Mouse (Mus musculus) MEL (cell line): Measurements from ENCODE around the gene Kcnmb1. TPM values are rescaled to one million over a fixed set of nuclear protein-coding genes. Genes with fewer than 3 reads are reported as not detected.

ENCODE experiments used
- DNase-seq: peaks from one replicate; pipeline ENCODE4 v3.0.0; 2011; ENCODE audit warnings: low read depth, low spot score
- H3K27ac ChIP-seq: 2 replicates; pipeline ENCODE4 v1.5.1; 2012; ENCODE audit warnings: low read depth, mild to moderate bottlenecking, control low read depth, low read length, moderate library complexity; ENCODE audit not compliant: control insufficient read depth
- H3K27me3 ChIP-seq, 2 experiments: fragments of 150-350 bp in 1 of 2; sonication (generic) in 1 of 2; 2 replicates each; pipeline ENCODE4 v1.6.1; 2012; ENCODE audit warnings: low read length in 2 of 2, mild to moderate bottlenecking in 2 of 2, improper control_type of control experiment in 1 of 2, moderate library complexity in 1 of 2; ENCODE audit not compliant: insufficient read depth in 2 of 2, control insufficient read depth in 1 of 2
- H3K36me3 ChIP-seq, 2 experiments: 2 replicates each; pipeline ENCODE4 v1.6.1; 2012 to 2014; ENCODE audit warnings: low read length in 2 of 2, improper control_type of control experiment in 1 of 2, inconsistent platforms in 1 of 2, mild to moderate bottlenecking in 1 of 2; ENCODE audit not compliant: insufficient read depth in 2 of 2, control insufficient read depth in 1 of 2
- H3K4me1 ChIP-seq, 2 experiments: fragments of 150-350 bp in 1 of 2; sonication (generic) in 1 of 2; 2 replicates each; pipeline ENCODE4 v1.6.1; 2012; ENCODE audit warnings: low read length in 2 of 2, improper control_type of control experiment in 1 of 2, mild to moderate bottlenecking in 1 of 2; ENCODE audit not compliant: insufficient read depth in 2 of 2, control insufficient read depth in 1 of 2
- H3K4me3 ChIP-seq, 2 experiments: fragments of 150-350 bp in 1 of 2; sonication (generic) in 1 of 2; 2 replicates each; pipeline ENCODE4 v1.5.1; 2012; ENCODE audit warnings: low read depth in 2 of 2, low read length in 2 of 2, mild to moderate bottlenecking in 2 of 2, moderate library complexity in 2 of 2, control low read depth in 1 of 2, improper control_type of control experiment in 1 of 2; ENCODE audit not compliant: control insufficient read depth in 1 of 2, insufficient read depth in 1 of 2
- H3K79me2 ChIP-seq: 2 replicates; pipeline ENCODE4 v1.6.1; 2012; ENCODE audit warnings: mild to moderate bottlenecking, low read length, moderate library complexity; ENCODE audit not compliant: control insufficient read depth, poor library complexity, insufficient read depth
- H3K9ac ChIP-seq: 2 replicates; pipeline ENCODE4 v1.6.1; 2012; ENCODE audit warnings: low read depth, mild to moderate bottlenecking, control low read depth, low read length, moderate library complexity; ENCODE audit not compliant: control insufficient read depth, poor library complexity, severe bottlenecking
- H3K9me3 ChIP-seq: fragments of 150-350 bp; sonication (generic); replicated peaks from 2 replicates; pipeline ENCODE4 v1.6.1; 2012; ENCODE audit warnings: mild to moderate bottlenecking, low read length, improper control_type of control experiment, moderate library complexity; ENCODE audit not compliant: insufficient read depth
- CHD1 ChIP-seq: IDR thresholded peaks from 2 replicates; pipeline ENCODE4 v1.6.1; 2012; ENCODE audit warnings: low read depth, mild to moderate bottlenecking, inconsistent platforms, low read length, improper control_type of control experiment
- CHD2 ChIP-seq: IDR thresholded peaks from 2 replicates; pipeline ENCODE4 v1.6.1; 2011; ENCODE audit warnings: low read length, improper control_type of control experiment
- CTCF ChIP-seq, 3 experiments: IDR thresholded peaks in 2 of 3; conservative IDR thresholded peaks in 1 of 3; 2 replicates each; pipeline ENCODE4 v1.5.1; 2011 to 2012; ENCODE audit warnings: low read length in 3 of 3, low read depth in 2 of 3, mild to moderate bottlenecking in 2 of 3, improper control_type of control experiment in 1 of 3, inconsistent platforms in 1 of 3, mixed read lengths in 1 of 3, moderate library complexity in 1 of 3; ENCODE audit not compliant: control insufficient read depth in 1 of 3, insufficient read depth in 1 of 3, poor library complexity in 1 of 3, severe bottlenecking in 1 of 3
- E2F4 ChIP-seq: IDR thresholded peaks from 2 replicates; pipeline ENCODE4 v1.6.1; 2011; ENCODE audit warnings: low read depth, low read length, improper control_type of control experiment, borderline replicate concordance
- EP300 ChIP-seq, 2 experiments: IDR thresholded peaks; 2 replicates each; pipeline ENCODE4 v1.6.1; 2011; ENCODE audit warnings: improper control_type of control experiment in 2 of 2, low read length in 2 of 2, low read depth in 1 of 2, mild to moderate bottlenecking in 1 of 2
- GATA1 ChIP-seq: IDR thresholded peaks from 2 replicates; pipeline ENCODE4 v1.6.1; 2011; ENCODE audit warnings: low read depth, low read length, improper control_type of control experiment
- KAT2A ChIP-seq: conservative IDR thresholded peaks from 2 replicates; pipeline ENCODE4 v1.6.1; 2012; ENCODE audit warnings: low read depth, low read length, improper control_type of control experiment, inconsistent platforms
- MAFK ChIP-seq: IDR thresholded peaks from 2 replicates; pipeline ENCODE4 v1.6.1; 2011; ENCODE audit warnings: low read depth, mild to moderate bottlenecking, low read length, improper control_type of control experiment, borderline replicate concordance
- MEF2A ChIP-seq: IDR thresholded peaks from 2 replicates; pipeline ENCODE4 v1.6.1; 2014; ENCODE audit warnings: low read depth, mild to moderate bottlenecking, inconsistent platforms, low read length, improper control_type of control experiment; ENCODE audit not compliant: poor library complexity, insufficient replicate concordance, severe bottlenecking; ENCODE audit errors: extremely low read depth
- MYB ChIP-seq: IDR thresholded peaks from 2 replicates; pipeline ENCODE4 v1.6.1; 2011; ENCODE audit warnings: mild to moderate bottlenecking, low read depth, low read length, improper control_type of control experiment
- MYC ChIP-seq: IDR thresholded peaks from 2 replicates; pipeline ENCODE4 v1.6.1; 2011; ENCODE audit warnings: low read depth, mild to moderate bottlenecking, low read length, improper control_type of control experiment, moderate library complexity
- NELFE ChIP-seq: IDR thresholded peaks from 2 replicates; pipeline ENCODE4 v1.6.1; 2011; ENCODE audit warnings: low read depth, low read length, improper control_type of control experiment
- NRF1 ChIP-seq: IDR thresholded peaks from 2 replicates; pipeline ENCODE4 v1.6.1; 2014; ENCODE audit warnings: low read depth, mild to moderate bottlenecking, inconsistent platforms, low read length, improper control_type of control experiment, moderate library complexity; ENCODE audit not compliant: poor library complexity, insufficient read depth, severe bottlenecking
- POLR2AphosphoS2 ChIP-seq: IDR thresholded peaks from 2 replicates; pipeline ENCODE4 v1.6.1; 2011; ENCODE audit warnings: low read length, improper control_type of control experiment
- RCOR1 ChIP-seq: IDR thresholded peaks from 2 replicates; pipeline ENCODE4 v1.6.1; 2012; ENCODE audit warnings: low read depth, mild to moderate bottlenecking, inconsistent platforms, low read length, improper control_type of control experiment
- TAL1 ChIP-seq: IDR thresholded peaks from 2 replicates; pipeline ENCODE4 v1.6.1; 2012; ENCODE audit warnings: mild to moderate bottlenecking, inconsistent platforms, low read length, moderate library complexity, mixed read lengths
- TBP ChIP-seq: IDR thresholded peaks from 2 replicates; pipeline ENCODE4 v1.8.0; 2011; ENCODE audit warnings: low read depth, low read length, improper control_type of control experiment
- TCF12 ChIP-seq: IDR thresholded peaks from 2 replicates; pipeline ENCODE4 v1.6.1; 2014; ENCODE audit warnings: low read depth, mild to moderate bottlenecking, inconsistent platforms, low read length, improper control_type of control experiment, moderate library complexity
- USF1 ChIP-seq: IDR thresholded peaks from 2 replicates; pipeline ENCODE4 v1.6.1; 2014; ENCODE audit warnings: low read depth, mild to moderate bottlenecking, inconsistent platforms, low read length, improper control_type of control experiment, moderate library complexity
- ZNF384 ChIP-seq: IDR thresholded peaks from 2 replicates; pipeline ENCODE4 v1.6.1; 2012; ENCODE audit warnings: low read depth, mild to moderate bottlenecking, inconsistent platforms, low read length, improper control_type of control experiment
- polyA plus RNA-seq, 2 experiments: library from polyadenylated mRNA; stranded (reverse) in 1 of 2; unstranded in 1 of 2; fragments of >175 nt in 1 of 2; fragments of >200 nt in 1 of 2; gene quantifications; 2 replicates each; pipeline versions ENCODE4 v1.2.1 to v1.2.4; 2012; ENCODE audit warnings: low replicate concordance in 2 of 2, low read depth in 1 of 2; ENCODE audit not compliant: insufficient read length in 2 of 2, insufficient read depth in 1 of 2, missing spikeins in 1 of 2
- total RNA-seq: library from RNA; depleted of rRNA; stranded (reverse); fragments of 300-350 nt; gene quantifications from 2 replicates; pipeline ENCODE4 v1.2.3, GENCODE M21; 2012

Kcnmb1 gene
- total and polyA plus RNA-seq, 3 experiments: 0.15 to 0.85 TPM; not detected in 1

DNA sequence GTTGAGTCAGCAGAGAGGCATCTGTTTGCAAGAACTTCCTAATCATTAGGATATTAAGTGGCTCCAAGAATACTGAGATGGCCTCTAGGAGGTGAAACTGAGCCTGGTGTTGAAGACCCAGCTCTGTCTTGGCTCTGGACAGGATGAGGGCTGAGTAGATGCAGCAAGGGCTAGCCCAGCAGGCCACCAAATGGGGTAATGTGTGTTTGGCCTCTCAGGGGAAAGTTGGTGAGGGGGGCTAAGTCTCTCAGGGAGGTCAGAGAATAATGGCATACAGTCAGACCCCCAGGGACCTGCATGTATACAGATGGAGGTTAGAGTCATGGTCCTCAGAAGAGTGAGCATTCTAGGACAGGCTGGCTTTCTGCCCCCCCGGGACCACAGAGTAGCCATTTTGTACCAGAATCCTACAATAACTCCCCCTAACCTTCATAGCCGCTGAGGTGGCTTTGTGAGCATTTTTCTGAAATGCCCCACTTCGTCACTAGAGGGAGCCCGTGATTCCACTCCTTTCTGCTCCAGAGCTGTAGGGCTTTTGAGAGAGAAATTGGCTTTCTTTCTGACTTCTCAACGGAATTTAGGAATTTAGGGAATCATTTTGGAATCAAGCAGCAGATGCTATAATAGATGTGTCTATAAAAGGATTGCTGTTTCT, 39.3 kb downstream of the Kcnmb1 start (continued):
- 0 out of 2 replicates have a peak, but pooled peaks have one; percentile 15 for TF ChIP-seq USF1
- 0 out of 2 replicates have a peak, but pooled peaks have one; percentile 8 for TF ChIP-seq TCF12
- TF ChIP-seq MYB: no peak
- TF ChIP-seq ZNF384: 0 out of 2 replicates have a peak, but pooled peaks have one; percentile 19
- TF ChIP-seq NELFE: peak; percentile 28; the same call in 1 of the 2 replicates
- TF ChIP-seq, all 39 proteins: peak for 15

DNA sequence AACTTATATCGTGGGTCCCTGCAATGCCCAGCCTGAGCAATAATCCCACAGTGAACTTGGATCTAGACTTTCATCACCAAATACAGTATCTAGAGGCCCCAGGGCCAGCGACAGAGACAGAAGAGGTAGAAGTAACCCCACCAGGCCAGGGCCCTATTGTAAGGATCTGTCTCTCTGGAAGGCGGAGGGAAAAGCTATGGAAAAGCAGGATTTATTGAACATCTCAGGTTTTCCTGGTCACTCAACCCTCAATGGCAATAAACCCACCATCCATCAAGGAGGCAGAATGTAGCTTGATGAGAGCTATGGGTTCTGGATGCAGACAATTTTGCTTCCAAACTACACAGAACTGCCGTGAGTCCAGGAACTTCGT, 39.8 kb downstream of the Kcnmb1 start:
- H3K36me3 ChIP-seq: peaks cover 0 to 20% of the 10 kb centered on the region in 2 experiments; a peak in 2 of 4 replicates
- DNase-seq: no peak
- no peaks in the 10 kb centered on the region for H3K27me3 ChIP-seq
- no peak overlapping the region for H3K27ac ChIP-seq
- no peak overlapping the region for H3K4me3 ChIP-seq
- peaks cover 11 to 25% of the 10 kb centered on the region in 2 experiments for H3K4me1 ChIP-seq
- H3K79me2 ChIP-seq: no peaks in the 10 kb centered on the region
- peak overlapping the region; percentile 9; the same call in 1 of the 2 replicates for H3K9ac ChIP-seq
- TF ChIP-seq KAT2A (no peak), GATA1 (no peak), MYB (no peak), MEF2A (no peak), TAL1 (no peak), CHD2 (no peak), NRF1 (no peak), USF1 (no peak), CTCF (IDR thresholded peaks at IDR 0.05 in 2 of 3, conservative IDR thresholded peaks at IDR 0.05 in 1 of 3; ENCODE audit: control insufficient read depth in 1 of 3, insufficient read depth in 1 of 3, low read depth in 2 of 3, low read length in 3 of 3, poor library complexity in 1 of 3, severe bottlenecking in 1 of 3) (no peak), EP300 (IDR thresholded peaks at IDR 0.05; ENCODE audit: low read depth in 1 of 2, low read length in 2 of 2) (no peak), POLR2AphosphoS2 (no peak), MYC (no peak)
- H3K9me3 ChIP-seq: no peaks in the 10 kb centered on the region

DNA sequence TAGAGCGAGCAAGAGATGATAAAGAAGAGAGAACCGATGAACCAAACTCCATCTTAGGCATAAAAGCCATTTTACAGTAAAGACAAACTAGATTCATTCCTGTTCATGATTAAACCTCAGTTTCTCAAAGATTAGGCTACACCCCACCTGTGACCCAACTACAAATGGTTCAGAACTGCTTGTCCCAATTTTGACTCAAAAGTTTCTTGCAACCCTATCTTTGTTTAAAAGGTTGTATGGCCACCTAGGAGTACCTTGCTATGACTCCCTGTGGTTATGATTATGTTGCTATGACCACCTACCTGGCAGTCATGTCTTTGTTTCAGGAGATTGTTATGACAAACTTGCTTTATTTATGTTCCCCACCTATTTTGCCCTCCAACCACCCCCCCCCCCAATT, 44.8 kb downstream of the Kcnmb1 start:
- H3K27ac ChIP-seq: peak overlapping the region; percentile 97
- TF ChIP-seq RCOR1 (no peak), TBP (peak; percentile 37; the same call in 1 of the 2 replicates), CHD1 (no peak), E2F4 (no peak), MAFK (no peak)
- TF ChIP-seq, all 39 proteins: peak for 1
- Histone ChIP-seq H3K27me3 (no peaks in the 10 kb centered on the region), H3K9me3 (no peaks in the 10 kb centered on the region), H3K36me3 (peaks cover 0 to 40% of the 10 kb centered on the region in 2 experiments; a peak in 2 of 4 replicates), H3K79me2 (no peaks in the 10 kb centered on the region; the same call in 1 of the 2 replicates), H3K4me1 (peaks cover 35 to 42% of the 10 kb centered on the region in 2 experiments), H3K9ac (peak overlapping the region; percentile 80), H3K4me3 (peak overlapping the region; percentile 3 to 39; a peak in 3 of 4 replicates)
- peak; percentile 70 for DNase-seq
